Mouse (Mus musculus): ENCODE measurements around the gene Stac2.

Stac2 gene

DNA sequence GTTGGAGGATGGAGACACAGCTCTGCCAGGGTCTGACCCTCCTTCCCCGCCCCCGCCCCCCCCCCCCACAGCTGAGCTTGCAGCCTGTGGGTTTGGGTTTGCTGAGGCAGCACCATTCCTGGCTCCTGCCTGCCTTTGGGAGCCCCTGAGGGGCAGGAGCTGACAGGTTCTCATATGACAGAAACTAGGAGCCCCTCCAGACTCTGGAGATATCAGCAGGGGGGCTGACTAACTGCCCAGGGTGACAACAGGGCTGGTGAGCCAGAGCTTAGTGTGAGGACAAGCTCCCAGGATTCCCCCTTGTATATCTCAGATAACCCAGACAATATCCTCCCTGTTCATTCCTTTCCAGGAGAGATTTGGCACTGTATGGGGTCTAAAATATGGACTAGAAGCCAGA is 2.3 kb downstream of the Stac2 start:
- in situ Hi-C loops (cut with MboI), result no loop called here

- in situ Hi-C loops (cut with MboI), result no loop called here
Measured at GRCm38 (mm10) chr11:98050520-98050815, 2.8 kb downstream of the Stac2 start.

- in situ Hi-C loops (cut with MboI), result no loop called here
Measured at GRCm38 (mm10) chr11:98049672-98050519, 3.4 kb downstream of the Stac2 start.

DNA sequence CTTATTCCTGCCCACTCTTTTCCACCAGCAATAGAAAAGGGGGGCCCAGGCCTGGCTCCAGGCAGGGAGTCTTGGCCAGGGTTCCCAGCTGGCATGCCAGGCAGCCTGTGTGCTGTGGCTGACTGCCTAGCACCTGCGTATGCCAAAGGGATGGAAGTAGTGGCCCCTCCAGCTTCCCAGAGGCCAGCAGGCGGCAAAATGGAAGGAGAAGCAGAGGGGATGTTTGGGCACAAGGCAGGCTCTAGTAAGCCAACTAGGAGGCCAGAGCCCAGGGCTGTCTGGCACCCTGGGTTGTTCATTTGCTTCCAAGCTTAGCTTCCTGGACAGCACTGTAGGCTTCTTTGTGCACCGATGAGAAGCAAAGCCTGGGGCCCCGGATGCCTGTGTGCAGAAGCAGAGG is 5.5 kb downstream of the Stac2 start:
- in situ Hi-C loops (cut with MboI), result no loop called here

GRCm38 (mm10) chr11:98046466-98046865 is 6.8 kb downstream of the Stac2 start:
- in situ Hi-C loops (cut with MboI), result no loop called here

- in situ Hi-C loops (cut with MboI), result no loop called here
Measured at GRCm38 (mm10) chr11:98045596-98045995, 7.7 kb downstream of the Stac2 start.

DNA sequence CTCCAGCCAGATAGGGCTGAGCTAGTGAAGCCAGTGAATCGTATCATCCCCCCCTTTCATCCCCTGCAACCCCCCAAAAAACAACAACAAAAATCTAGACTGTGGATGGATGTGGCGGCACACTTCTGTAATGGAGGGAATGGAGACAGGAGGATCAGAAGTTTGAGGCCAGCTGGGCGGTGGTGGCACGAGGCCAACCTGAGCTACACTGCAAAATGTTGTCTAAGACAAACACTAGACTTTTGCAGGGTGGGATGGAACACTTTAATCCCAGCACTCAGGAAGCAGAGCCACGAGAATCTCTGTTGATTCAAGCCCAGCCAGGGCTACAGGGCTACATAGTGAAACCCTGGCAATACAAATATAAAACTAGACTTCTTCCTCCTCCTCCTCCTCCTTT is 9.2 kb downstream of the Stac2 start:
- in situ Hi-C loops (cut with MboI), result no loop called here

- in situ Hi-C loops (cut with MboI), result no loop called here
Measured at GRCm38 (mm10) chr11:98042741-98043140, 10.5 kb downstream of the Stac2 start.

GRCm38 (mm10) chr11:98040975-98041374 is 12.3 kb downstream of the Stac2 start:
- in situ Hi-C loops (cut with MboI), result no loop called here

- in situ Hi-C loops (cut with MboI), result no loop called here
Measured at GRCm38 (mm10) chr11:98037871-98038270, 15.4 kb downstream of the Stac2 start.

GRCm38 (mm10) chr11:98035977-98036377 is 17.3 kb downstream of the Stac2 start:
- in situ Hi-C loops (cut with MboI), result no loop called here

- in situ Hi-C loops (cut with MboI), result no loop called here
Measured at GRCm38 (mm10) chr11:98034840-98035239, 18.4 kb downstream of the Stac2 start.

DNA sequence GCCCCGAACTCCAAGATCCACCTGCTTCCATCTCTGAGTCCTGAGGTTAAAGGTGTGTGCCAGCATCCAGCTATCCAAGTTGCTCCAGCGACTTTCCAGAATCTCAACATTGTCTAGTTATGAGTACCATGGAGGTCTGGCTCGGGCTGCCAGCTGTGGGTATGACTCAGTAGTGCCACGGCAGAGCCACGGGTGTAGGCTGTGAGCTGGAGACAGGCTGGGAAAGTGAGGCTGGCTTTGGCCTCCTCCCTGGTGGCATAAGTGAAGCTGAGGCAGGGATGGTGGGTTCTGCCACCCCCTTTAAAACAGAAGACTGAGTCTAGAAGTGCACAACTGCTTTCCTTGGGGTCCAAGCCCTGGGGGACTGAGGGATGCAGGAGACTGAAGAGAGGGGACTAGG is 19.2 kb downstream of the Stac2 start:
- in situ Hi-C loops (cut with MboI), result no loop called here

DNA sequence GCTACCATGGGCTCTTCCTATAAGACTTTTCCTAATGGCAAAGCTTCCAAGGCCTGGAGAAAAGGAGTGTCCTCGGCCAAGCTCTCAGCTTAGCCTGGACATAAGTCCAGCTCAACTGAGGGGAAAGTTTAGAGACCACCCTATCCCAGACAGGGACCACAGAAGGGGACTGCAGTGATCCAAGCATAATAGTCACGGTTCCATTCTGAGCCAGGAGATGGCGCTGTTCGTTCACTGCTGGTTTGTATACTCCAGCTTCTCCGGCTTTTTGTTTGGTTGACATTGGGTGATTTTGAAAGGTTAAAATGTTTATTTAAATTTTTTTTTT is 21.9 kb downstream of the Stac2 start:
- in situ Hi-C loops (cut with MboI), result no loop called here

DNA sequence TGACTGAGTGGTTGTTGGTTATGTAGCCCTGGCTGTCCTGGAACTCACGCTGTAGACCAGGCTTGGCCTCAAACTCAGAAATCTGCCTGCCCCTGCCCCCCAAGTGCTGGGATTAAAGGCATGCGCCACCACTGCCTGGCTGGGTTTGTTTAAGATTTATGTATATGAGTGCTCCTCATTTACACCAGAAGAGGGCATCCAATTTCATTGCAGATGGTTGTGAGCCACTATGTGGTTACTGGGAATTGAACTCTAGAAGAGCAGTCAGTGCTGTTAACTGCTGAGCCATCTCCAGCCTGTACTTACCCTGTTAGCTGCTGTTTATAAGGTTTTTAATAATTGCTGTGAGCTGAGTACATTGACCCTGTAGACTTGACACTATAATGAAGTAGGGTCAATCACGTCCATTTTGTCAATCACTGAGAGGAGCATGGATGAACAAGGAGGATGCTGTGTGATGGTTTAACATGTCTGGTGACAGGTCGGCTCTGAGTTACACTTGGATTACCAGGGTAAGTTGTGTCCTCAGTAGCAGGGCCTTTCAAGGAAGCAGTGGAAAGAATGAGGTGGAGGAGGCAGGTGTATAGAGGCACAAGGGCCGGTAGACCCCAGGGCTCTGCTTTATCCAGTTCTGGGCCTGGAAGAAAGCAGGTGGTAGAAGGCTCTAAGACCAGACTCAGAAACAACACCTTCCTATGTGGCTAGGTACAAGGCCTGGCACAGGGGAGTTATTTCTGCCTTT is 22.4 kb downstream of the Stac2 start:
- in situ Hi-C loops (cut with MboI), result no loop called here

GRCm38 (mm10) chr11:98027785-98028184 is 25.5 kb downstream of the Stac2 start:
- in situ Hi-C loops (cut with MboI), result loop anchor here (5.0 kb wide), 1 partner anchor 50 kb away; no protein-coding TSS in a partner anchor

DNA sequence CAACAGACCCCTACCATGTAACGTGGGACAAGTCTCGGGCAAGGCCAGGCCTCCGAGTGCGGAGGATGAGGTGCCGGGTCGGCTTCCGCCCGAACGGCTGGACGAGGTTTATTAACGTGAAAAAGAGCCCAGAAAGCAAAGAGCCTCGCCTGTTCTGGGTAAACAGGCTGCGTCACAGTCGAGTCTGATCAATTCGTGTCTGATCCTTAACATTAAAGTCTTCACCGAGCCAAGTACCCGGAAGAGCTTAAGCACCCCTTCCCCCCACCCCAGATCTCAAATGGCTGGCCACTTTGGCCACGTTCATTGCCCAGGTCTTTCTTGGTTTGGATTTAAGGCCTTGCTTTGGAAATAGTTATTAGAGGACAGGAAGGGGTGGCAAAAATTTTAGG is 26.0 kb downstream of the Stac2 start:
- in situ Hi-C loops (cut with MboI), result loop anchor here (5.0 kb wide), 1 partner anchor 50 kb away; no protein-coding TSS in a partner anchor

- in situ Hi-C loops (cut with MboI), result loop anchor here (5.0 kb wide), 1 partner anchor 51 kb away; no protein-coding TSS in a partner anchor
Measured at GRCm38 (mm10) chr11:98026570-98027296, 26.5 kb downstream of the Stac2 start, which contains the start of gene Rpl19. Gene Rpl19, plus strand, starts transcription at chr11:98026710.

DNA sequence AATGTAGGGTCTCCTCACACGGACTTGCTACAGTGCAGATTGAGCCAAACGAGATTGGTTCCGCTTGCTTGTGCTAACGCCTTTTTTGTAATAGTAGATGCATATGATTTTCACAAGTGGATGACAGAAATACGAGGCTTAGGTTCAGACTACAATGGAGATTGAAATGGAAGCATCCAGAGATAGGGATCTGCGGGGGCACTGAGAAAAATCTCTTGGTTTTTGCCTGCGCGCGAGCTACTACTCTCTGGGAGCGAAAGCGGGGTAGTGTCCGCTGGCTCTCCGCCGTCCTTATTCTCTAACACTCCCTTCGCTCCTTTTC is 27.1 kb downstream of the Stac2 start:
- in situ Hi-C loops (cut with MboI), result loop anchor here (5.0 kb wide), 1 partner anchor 51 kb away; no protein-coding TSS in a partner anchor

- in situ Hi-C loops (cut with MboI), result no loop called here
Measured at GRCm38 (mm10) chr11:98024516-98024915, 28.7 kb downstream of the Stac2 start.

DNA sequence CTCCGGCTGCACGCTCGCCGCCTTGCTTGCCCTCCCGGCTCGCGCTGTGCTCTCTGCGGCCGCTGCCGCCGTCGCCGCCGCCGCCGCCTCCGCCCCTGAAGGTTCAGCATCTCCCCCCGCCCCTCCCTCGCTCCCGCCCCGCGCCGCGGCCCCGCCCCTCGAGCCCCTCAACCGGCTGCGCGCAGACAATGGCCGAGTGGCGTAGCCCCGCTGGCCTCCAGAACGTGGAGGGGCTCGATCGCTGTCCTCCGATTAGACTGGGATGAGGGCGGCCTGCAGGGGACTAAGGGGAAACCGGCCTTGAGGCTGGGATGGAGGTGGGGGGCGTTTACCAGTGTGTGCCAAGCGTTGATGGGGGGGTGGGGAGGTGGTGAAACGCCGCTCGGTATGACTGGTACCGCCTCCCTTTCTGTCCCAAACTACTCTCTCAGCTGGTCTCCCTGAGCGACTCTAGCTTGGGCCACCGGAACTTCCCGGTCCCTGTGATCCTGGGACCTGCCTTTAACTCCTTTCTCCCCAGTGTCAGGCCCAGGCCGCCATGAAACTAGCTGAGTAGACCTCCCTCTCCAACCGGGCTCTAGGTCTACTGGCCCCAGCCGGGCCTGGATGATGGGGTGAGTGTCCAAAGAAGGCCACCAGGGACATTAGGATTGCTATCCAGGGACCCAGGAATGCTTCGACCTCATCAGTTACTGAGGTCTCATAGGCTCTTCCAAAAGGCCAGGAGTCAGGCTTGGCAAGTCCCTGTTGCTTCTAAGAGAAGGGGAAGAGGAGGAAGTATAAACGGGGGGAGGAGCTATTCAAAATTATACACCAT is 30.5 kb downstream of the Stac2 start, which contains the start of gene Cacnb1:
Gene Cacnb1 (minus strand): TSS at position 480 of the 817 bp plus-strand sequence.
- in situ Hi-C loops (cut with MboI), result no loop called here

DNA sequence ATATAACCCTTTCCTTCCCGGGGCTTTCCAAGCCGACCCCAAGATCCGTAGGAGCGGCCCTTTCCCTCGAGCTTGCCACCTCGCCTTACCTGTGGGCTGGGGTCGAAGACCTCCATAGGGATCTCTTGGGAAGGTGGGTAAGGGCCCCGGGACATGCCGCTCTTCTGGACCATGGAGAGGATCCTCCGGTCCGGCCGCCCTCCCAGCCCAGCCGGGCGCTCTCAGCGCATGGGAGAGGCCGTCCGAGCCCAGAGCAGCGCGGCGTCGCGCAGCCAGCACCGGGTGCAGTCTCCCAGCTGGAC is 31.1 kb downstream of the Stac2 start:
- in situ Hi-C loops (cut with MboI), result no loop called here
